Mouse (Mus musculus) CH12.LX (cell line): ENCODE measurements around the gene Aip. TPM values are rescaled to one million over a fixed set of nuclear protein-coding genes. Genes with fewer than 3 reads are reported as not detected.

Source experiments
- DNase-seq: peaks from one replicate; pipeline ENCODE4 v3.0.0-alpha.2; 2013; ENCODE audit errors: extremely low read depth
- H3K27ac ChIP-seq: 2 replicates; pipeline ENCODE4 v1.5.1; 2012; ENCODE audit warnings: low read depth, mild to moderate bottlenecking, control low read depth, moderate library complexity; ENCODE audit not compliant: insufficient read depth
- H3K27me3 ChIP-seq: replicated peaks from 2 replicates; pipeline ENCODE3; 2012; ENCODE audit warnings: inconsistent platforms
- H3K36me3 ChIP-seq, 2 experiments: replicated peaks in 1 of 2; 2 replicates each; pipeline versions ENCODE3 to v1.6.1; 2012; ENCODE audit warnings: inconsistent platforms in 1 of 2, low read length in 1 of 2, mild to moderate bottlenecking in 1 of 2, mixed read lengths in 1 of 2, moderate library complexity in 1 of 2; ENCODE audit not compliant: control insufficient read depth in 1 of 2, insufficient read depth in 1 of 2
- H3K4me1 ChIP-seq, 2 experiments: 2 replicates each; pipeline ENCODE4 v1.6.1; 2012; ENCODE audit warnings: inconsistent platforms in 1 of 2, moderate library complexity in 1 of 2; ENCODE audit not compliant: insufficient read depth in 2 of 2, control insufficient read depth in 1 of 2
- H3K4me2 ChIP-seq: 2 replicates; pipeline ENCODE4 v1.6.1; 2012; ENCODE audit warnings: low read depth, mild to moderate bottlenecking, control low read depth; ENCODE audit not compliant: poor library complexity, insufficient read depth, severe bottlenecking
- H3K4me3 ChIP-seq, 3 experiments: fragments of 150-350 bp in 1 of 3; sonication (generic) in 1 of 3; replicated peaks in 1 of 3; 2 replicates each; pipeline versions ENCODE3 to v1.5.1; 2011 to 2012; ENCODE audit warnings: low read depth in 2 of 3, low read length in 2 of 3, mild to moderate bottlenecking in 2 of 3, moderate library complexity in 2 of 3, control low read depth in 1 of 3, improper control_type of control experiment in 1 of 3, inconsistent platforms in 1 of 3, mixed read lengths in 1 of 3; ENCODE audit not compliant: poor library complexity in 1 of 3
- H3K79me2 ChIP-seq: replicated peaks from 2 replicates; pipeline ENCODE4 v1.6.1; 2012; ENCODE audit warnings: mild to moderate bottlenecking, moderate library complexity; ENCODE audit not compliant: control insufficient read depth, poor library complexity, insufficient read depth, severe bottlenecking; ENCODE audit errors: extremely low read depth
- H3K9ac ChIP-seq: 2 replicates; pipeline ENCODE4 v1.6.1; 2012; ENCODE audit warnings: low read depth, mild to moderate bottlenecking, control low read depth, moderate library complexity; ENCODE audit not compliant: insufficient read depth
- H3K9me3 ChIP-seq: replicated peaks from 2 replicates; pipeline ENCODE3; 2012; ENCODE audit warnings: low read length, inconsistent platforms, mixed read lengths
- BHLHE40 ChIP-seq: IDR thresholded peaks from 2 replicates; pipeline ENCODE4 v1.6.1; 2011; ENCODE audit warnings: mild to moderate bottlenecking, low read depth, low read length, improper control_type of control experiment
- CHD1 ChIP-seq: IDR thresholded peaks from 2 replicates; pipeline ENCODE4 v1.6.1; 2012; ENCODE audit warnings: low read depth, low read length, improper control_type of control experiment, inconsistent platforms
- CHD2 ChIP-seq: IDR thresholded peaks from 2 replicates; pipeline ENCODE4 v1.6.1; 2011; ENCODE audit warnings: low read length, improper control_type of control experiment
- E2F4 ChIP-seq: IDR thresholded peaks from 2 replicates; pipeline ENCODE4 v1.6.1; 2011; ENCODE audit warnings: low read depth, low read length, improper control_type of control experiment; ENCODE audit not compliant: insufficient replicate concordance
- ELF1 ChIP-seq: IDR thresholded peaks from 2 replicates; pipeline ENCODE4 v1.6.1; 2014; ENCODE audit warnings: low read depth, mild to moderate bottlenecking, inconsistent platforms, low read length, improper control_type of control experiment
- EP300 ChIP-seq: IDR thresholded peaks from 2 replicates; pipeline ENCODE4 v1.6.1; 2011; ENCODE audit warnings: low read length, improper control_type of control experiment
- ETS1 ChIP-seq: conservative IDR thresholded peaks from 2 replicates; pipeline ENCODE4 v1.6.1; 2012; ENCODE audit warnings: low read depth, mild to moderate bottlenecking, inconsistent platforms, low read length, improper control_type of control experiment, moderate library complexity
- GABPA ChIP-seq: IDR thresholded peaks from 2 replicates; pipeline ENCODE4 v1.6.1; 2012; ENCODE audit warnings: low read depth, low read length, improper control_type of control experiment, inconsistent platforms; ENCODE audit not compliant: insufficient replicate concordance
- HCFC1 ChIP-seq: IDR thresholded peaks from 2 replicates; pipeline ENCODE4 v1.6.1; 2012; ENCODE audit warnings: low read depth, mild to moderate bottlenecking, inconsistent platforms, low read length, improper control_type of control experiment
- IRF4 ChIP-seq: IDR thresholded peaks from 2 replicates; pipeline ENCODE4 v1.6.1; 2014; ENCODE audit warnings: low read depth, mild to moderate bottlenecking, inconsistent platforms, low read length, improper control_type of control experiment
- KAT2A ChIP-seq: IDR thresholded peaks from 2 replicates; pipeline ENCODE4 v1.6.1; 2012; ENCODE audit warnings: low read length, improper control_type of control experiment, inconsistent platforms; ENCODE audit not compliant: insufficient replicate concordance
- MAZ ChIP-seq: IDR thresholded peaks from 2 replicates; pipeline ENCODE4 v1.6.1; 2012; ENCODE audit warnings: low read depth, mild to moderate bottlenecking, inconsistent platforms, low read length, improper control_type of control experiment, moderate library complexity
- MXI1 ChIP-seq: IDR thresholded peaks from 2 replicates; pipeline ENCODE4 v1.6.1; 2011; ENCODE audit warnings: mild to moderate bottlenecking, low read depth, low read length, improper control_type of control experiment
- MYC ChIP-seq: IDR thresholded peaks from 2 replicates; pipeline ENCODE4 v1.6.1; 2011; ENCODE audit warnings: low read depth, mild to moderate bottlenecking, improper control_type of control experiment, low read length
- NRF1 ChIP-seq: IDR thresholded peaks from 2 replicates; pipeline ENCODE4 v1.6.1; 2014; ENCODE audit warnings: low read depth, mild to moderate bottlenecking, inconsistent platforms, low read length, improper control_type of control experiment, moderate library complexity
- POLR2AphosphoS2 ChIP-seq: IDR thresholded peaks from 2 replicates; pipeline ENCODE4 v1.6.1; 2011; ENCODE audit warnings: low read depth, low read length, improper control_type of control experiment
- RAD21 ChIP-seq: IDR thresholded peaks from 2 replicates; pipeline ENCODE4 v1.6.1; 2011; ENCODE audit warnings: low read depth, mild to moderate bottlenecking, low read length, improper control_type of control experiment, moderate library complexity
- RCOR1 ChIP-seq: conservative IDR thresholded peaks from 2 replicates; pipeline ENCODE4 v1.6.1; 2012; ENCODE audit warnings: low read depth, mild to moderate bottlenecking, inconsistent platforms, low read length, improper control_type of control experiment
- SIN3A ChIP-seq: IDR thresholded peaks from 2 replicates; pipeline ENCODE4 v1.6.1; 2012; ENCODE audit warnings: low read length, improper control_type of control experiment, inconsistent platforms
- SMC3 ChIP-seq: IDR thresholded peaks from 2 replicates; pipeline ENCODE4 v1.6.1; 2011; ENCODE audit warnings: low read depth, low read length, improper control_type of control experiment
- TBP ChIP-seq: conservative IDR thresholded peaks from 2 replicates; pipeline ENCODE4 v1.6.1; 2011; ENCODE audit warnings: low read depth, low read length, improper control_type of control experiment
- USF1 ChIP-seq: IDR thresholded peaks from 2 replicates; pipeline ENCODE4 v1.6.1; 2014; ENCODE audit warnings: low read depth, mild to moderate bottlenecking, inconsistent platforms, low read length, improper control_type of control experiment
- USF2 ChIP-seq: conservative IDR thresholded peaks from 2 replicates; pipeline ENCODE4 v1.6.1; 2011; ENCODE audit warnings: low read depth, low read length, improper control_type of control experiment
- ZMIZ1 ChIP-seq: IDR thresholded peaks from 2 replicates; pipeline ENCODE4 v1.6.1; 2012; ENCODE audit warnings: low read depth, mild to moderate bottlenecking, inconsistent platforms, low read length, improper control_type of control experiment
- ZNF384 ChIP-seq: IDR thresholded peaks from 2 replicates; pipeline ENCODE4 v1.6.1; 2012; ENCODE audit warnings: low read depth, low read length, improper control_type of control experiment, inconsistent platforms
- dilution Hi-C: fragments of 300-500 bp; cut with MboI; formaldehyde crosslinking; loops from 2 replicates; pipeline ENCODE4 v1.14.3; 2020; ENCODE audit warnings: low sequenced_read_pairs; ENCODE audit not compliant: extremely low pct_unique_long_range_greater_than_20kb, extremely low pct_ligation_motif_present
- in situ Hi-C: fragments of 300-500 bp; cut with MboI; formaldehyde crosslinking; loops from 3 replicates; pipeline ENCODE4 v1.14.3; 2019; ENCODE audit warnings: low sequenced_read_pairs, low pct_ligation_motif_present, low pct_unique_long_range_greater_than_20kb, mixed read lengths
- polyA plus RNA-seq: library from polyadenylated mRNA; unstranded; fragments of >175 nt; gene quantifications from 2 replicates; pipeline ENCODE4 v1.2.1, GENCODE M21; 2012; ENCODE audit warnings: low read depth; ENCODE audit not compliant: insufficient read length
- total RNA-seq, 2 experiments: library from RNA; depleted of rRNA; stranded (reverse); fragments of 300-350 nt in 1 of 2; fragments of >200 nt in 1 of 2; gene quantifications; 2 replicates each; pipeline ENCODE4 v1.2.3; 2012 to 2014

Gene Aip
- total and polyA plus RNA-seq, 3 experiments, result 11.7 to 64.8 (median 39.7) TPM

DNA sequence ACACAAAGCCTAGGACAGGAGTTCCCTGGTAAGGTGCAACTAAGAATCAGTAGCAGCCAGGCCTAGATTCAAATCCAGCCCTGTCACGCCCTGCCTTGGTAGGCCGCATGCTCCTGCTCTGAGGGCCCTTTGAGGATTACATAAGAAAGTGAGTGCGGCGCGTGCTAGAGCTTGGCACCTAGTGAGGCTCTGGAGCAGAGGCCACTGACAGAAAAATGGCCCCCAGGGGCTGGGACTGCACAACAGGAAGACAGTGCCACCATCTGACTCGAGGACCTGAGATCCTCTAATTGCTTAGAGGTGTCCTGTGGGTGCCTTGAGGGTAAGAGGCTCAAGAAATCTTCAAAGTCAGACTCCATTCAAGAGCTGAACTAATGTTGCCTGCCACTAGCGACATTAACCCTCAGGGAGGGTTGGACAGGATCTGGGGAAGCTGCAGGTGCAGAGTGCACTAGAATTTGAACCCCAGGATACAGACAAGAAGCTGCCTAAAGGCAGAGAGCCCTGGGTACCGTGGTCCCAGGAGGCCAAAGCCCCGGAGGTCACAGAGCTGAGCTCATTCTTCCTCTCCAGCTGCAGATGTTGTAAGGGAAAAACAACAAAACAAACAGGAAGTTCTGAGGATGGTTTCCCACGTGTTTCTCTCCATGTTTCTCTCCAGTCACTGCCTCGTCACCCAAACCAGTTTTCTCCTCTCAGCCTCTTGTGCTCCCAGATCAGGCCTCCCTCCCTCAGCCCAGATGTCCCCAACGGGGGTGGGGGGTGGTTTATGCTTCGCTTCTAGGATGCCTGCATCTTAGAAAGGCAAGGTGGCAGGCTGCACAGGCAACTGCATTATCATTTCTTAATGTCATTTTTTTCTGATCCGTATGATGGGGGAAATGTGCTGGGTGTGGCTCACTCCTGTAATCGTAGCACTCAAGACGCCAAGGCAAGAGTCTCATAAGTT is 19.2 kb upstream of the Aip start (continued):
- TF ChIP-seq MXI1, result 0 out of 2 replicates have a peak, but pooled peaks have one; percentile 36

DNA sequence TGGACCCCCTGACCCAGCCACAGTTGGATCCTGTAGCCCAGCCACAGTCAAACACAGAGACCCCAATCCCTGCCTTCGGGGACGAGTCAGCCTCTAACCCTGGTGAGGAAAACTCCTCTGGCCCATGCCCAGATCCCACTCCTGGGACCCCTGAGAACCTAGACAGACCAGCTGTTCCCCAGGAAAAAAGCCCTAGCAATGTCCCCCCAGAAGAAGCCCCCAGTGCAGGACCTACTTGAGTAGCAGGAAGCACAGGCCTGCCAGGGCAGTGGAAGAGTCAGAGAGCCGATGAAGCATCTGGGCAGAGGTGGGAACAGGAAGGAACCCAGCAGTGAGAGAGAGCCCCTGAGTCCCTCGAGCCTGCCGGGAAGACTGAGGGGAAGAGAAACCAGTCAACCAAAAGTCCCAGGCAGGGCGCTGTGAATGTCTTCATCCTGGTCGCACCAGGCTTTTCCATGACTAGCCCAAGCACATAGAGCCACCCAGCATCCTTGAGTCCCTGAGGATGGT is 18.2 kb upstream of the Aip start, which contains the start of gene Cabp4:
TSS of gene Cabp4 (minus strand) at position 275 of the 510 bp plus-strand sequence.
- peak within 1 kb of the TSS; percentile 90 for H3K27ac ChIP-seq
- peak; percentile 29 for DNase-seq
- H3K4me2 ChIP-seq, result peak within 1 kb of the TSS; percentile 5; the same call in 1 of the 2 replicates
- peaks cover 41 to 88% of the 10 kb centered on the region in 2 experiments for H3K4me1 ChIP-seq
- dilution Hi-C loops, result no loop called here
- H3K9ac ChIP-seq, result peak within 1 kb of the TSS; percentile 47
- peaks cover 0 to 34% of the 10 kb centered on the region in 2 experiments for H3K36me3 ChIP-seq
- peak; percentile 50 for TF ChIP-seq EP300
- TF ChIP-seq RAD21, result no peak
- 0 out of 2 replicates have a peak, but pooled peaks have one; percentile 26 for TF ChIP-seq ELF1
- TF ChIP-seq CHD1, result no peak
- no peak for TF ChIP-seq ZNF384
- no peak for TF ChIP-seq POLR2AphosphoS2
- TF ChIP-seq ETS1, result no peak
- 0 out of 2 replicates have a peak, but pooled peaks have one; percentile 1 for TF ChIP-seq NRF1
- TF ChIP-seq IRF4, result peak; percentile 53; the same call in 1 of the 2 replicates
- no peak for TF ChIP-seq BHLHE40
- H3K4me3 ChIP-seq, result peak within 1 kb of the TSS in 2 of 3 experiments; percentile 9 to 57
- peaks cover 6% of the 10 kb centered on the region for H3K79me2 ChIP-seq
- in situ Hi-C loops, result no loop called here
- H3K27me3 ChIP-seq, result no peaks in the 10 kb centered on the region
- peaks cover 5% of the 10 kb centered on the region for H3K9me3 ChIP-seq

DNA sequence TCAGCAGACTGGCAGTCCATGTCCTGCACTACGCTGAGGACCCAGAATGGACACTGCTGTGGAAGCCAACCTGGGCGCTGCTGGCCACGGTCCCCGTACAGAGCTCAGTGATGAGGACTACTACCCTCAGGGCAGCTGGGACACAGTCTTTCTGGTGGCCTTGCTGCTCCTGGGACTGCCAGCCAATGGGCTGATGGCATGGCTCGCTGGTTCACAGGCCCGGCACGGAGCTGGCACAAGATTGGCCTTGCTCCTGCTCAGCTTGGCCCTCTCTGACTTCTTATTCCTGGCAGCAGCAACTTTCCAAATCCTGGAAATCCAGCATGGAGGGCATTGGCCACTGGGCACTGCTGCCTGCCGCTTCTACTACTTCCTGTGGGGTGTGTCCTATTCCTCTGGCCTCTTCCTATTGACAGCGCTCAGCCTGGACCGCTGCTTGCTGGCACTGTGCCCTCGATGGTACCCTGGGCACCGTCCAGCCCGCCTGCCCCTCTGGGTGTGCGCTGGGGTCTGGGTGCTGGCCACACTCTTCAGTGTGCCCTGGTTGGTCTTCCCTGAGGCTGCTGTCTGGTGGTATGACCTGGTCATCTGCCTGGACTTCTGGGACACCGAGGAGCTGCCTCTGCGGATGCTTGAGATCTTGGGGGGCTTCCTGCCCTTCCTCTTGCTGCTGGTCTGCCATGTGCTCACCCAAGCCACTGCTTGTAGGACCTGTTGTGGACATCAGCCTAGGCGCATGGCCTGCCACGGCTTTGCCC is 16.9 kb upstream of the Aip start:
- in situ Hi-C loops (no loop called here), dilution Hi-C loops (no loop called here)
- no peak overlapping the region for H3K4me2 ChIP-seq
- no peak for DNase-seq
- H3K4me1 ChIP-seq, result peaks cover 46 to 93% of the 10 kb centered on the region in 2 experiments
- no peaks in the 10 kb centered on the region for H3K79me2 ChIP-seq
- H3K27ac ChIP-seq, result no peak overlapping the region
- no peak overlapping the region for H3K9ac ChIP-seq
- H3K9me3 ChIP-seq, result peaks cover 5% of the 10 kb centered on the region
- peak overlapping the region in 1 of 3 experiments; percentile 57 for H3K4me3 ChIP-seq
- peaks cover 0 to 39% of the 10 kb centered on the region in 2 experiments for H3K36me3 ChIP-seq
- H3K27me3 ChIP-seq, result no peaks in the 10 kb centered on the region
- no peak for TF ChIP-seq SMC3
- TF ChIP-seq CHD1, result no peak
- no peak for TF ChIP-seq TBP
- no peak for TF ChIP-seq POLR2AphosphoS2
- TF ChIP-seq USF2, result no peak
- no peak for TF ChIP-seq HCFC1
- no peak for TF ChIP-seq ZMIZ1
- no peak for TF ChIP-seq E2F4
- TF ChIP-seq KAT2A, result no peak
- TF ChIP-seq RCOR1, result no peak
- TF ChIP-seq MYC, result no peak
- no peak for TF ChIP-seq CHD2
- no peak for TF ChIP-seq SIN3A
- TF ChIP-seq GABPA, result no peak
- no peak for TF ChIP-seq MAZ
- no peak for TF ChIP-seq USF1
